Mouse (Mus musculus): ENCODE measurements around the gene Fam214a.

DNA sequence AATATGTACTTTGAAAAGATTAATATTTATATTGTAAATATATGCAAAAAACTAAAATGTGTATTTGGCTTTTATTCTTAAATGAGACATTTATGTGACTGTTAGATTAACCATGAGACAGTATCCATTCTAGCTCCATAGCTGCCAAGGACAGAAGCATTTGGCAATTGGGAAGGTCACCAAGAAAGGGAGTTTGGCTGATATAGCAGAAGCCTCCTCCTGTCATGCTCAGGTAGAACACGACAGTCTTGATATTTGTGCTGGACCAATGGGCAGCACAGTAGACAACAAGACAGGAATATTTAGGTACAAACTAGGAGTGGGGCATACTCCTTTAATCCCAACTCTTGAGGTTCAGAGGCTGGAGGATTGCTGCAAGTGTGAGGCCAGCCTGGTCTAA is 79.7 kb downstream of the Fam214a start:
- TF ChIP-seq CTCF (IDR thresholded peaks at IDR 0.05; ENCODE audit: low read depth) (no peak), EP300 (IDR thresholded peaks at IDR 0.05; ENCODE audit: low read depth) (no peak)
